ENCODE assay signal across 33 mouse cellular contexts in the genomic region with DNA sequence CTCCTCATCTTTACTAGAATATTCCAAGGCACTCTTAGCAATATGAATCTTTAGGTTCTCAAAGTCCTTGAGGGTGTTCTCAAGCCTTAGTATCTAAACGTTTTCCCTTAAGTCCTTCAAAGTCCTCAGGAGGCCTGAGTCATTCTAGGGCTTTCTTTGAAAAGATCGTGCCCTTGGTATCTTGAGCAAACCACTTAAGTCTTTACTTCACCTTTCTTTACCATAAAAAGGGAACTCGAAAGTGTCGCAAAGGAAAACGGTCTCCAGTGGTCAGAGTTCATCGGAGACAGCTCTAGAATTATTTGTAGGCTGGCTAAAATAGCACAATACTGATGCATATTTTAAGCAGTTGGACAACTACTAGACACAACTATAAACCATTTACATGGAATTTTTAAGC. TPM values are rescaled to one million over a fixed set of nuclear protein-coding genes. Genes with fewer than 3 reads are reported as not detected.
DNase-seq lines count a peak whose midpoint lies in the region; ATAC-seq and TF ChIP-seq lines count a peak whose summit lies in the region.
"Had no signal": no experiment of that assay in that cellular context is flagged by ENCODE, and none has a peak within 500 bp of the region (broad histone marks: within the 10 kb centered on the region; RNA-seq: fewer than 3 reads in every experiment).

No protein-coding gene starts in this region.

- ATAC-seq in lung, embryonic 16.5 days (ENCODE audit: low read depth) = peak; percentile 78
- peak; percentile 58 to 77 for ATAC-seq in hematopoietic stem cell, adult 5-6 weeks (replicated peaks in 1 of 2; ENCODE audit: insufficient read depth in 1 of 2, low FRiP score in 2 of 2, low TSS enrichment in 1 of 2, low read depth in 1 of 2, poor library complexity in 2 of 2, severe bottlenecking in 2 of 2)
- peak; percentile 63 for ATAC-seq in neutrophil, adult 5-6 weeks (ENCODE audit: extremely low read depth, insufficient number of reproducible peaks, low FRiP score, poor library complexity, severe bottlenecking)
- ATAC-seq: activated CD4-positive, CD25-positive, alpha-beta regulatory T cell, adult 4 months; hindbrain, embryonic 16.5 days; intestine, embryonic 15.5 days had no signal

- no peaks in the 10 kb centered on the region for H3K36me3 ChIP-seq in lung, embryonic 16.5 days (ENCODE audit: control insufficient read depth, insufficient read depth, low read length)
- H3K36me3 ChIP-seq in CH12.LX (replicated peaks in 1 of 2; ENCODE audit: control insufficient read depth in 1 of 2, insufficient read depth in 1 of 2, low read length in 1 of 2) = no peaks in the 10 kb centered on the region
- H3K36me3 ChIP-seq: embryonic facial prominence, embryonic 10.5 days; embryonic facial prominence, embryonic 15.5 days; forebrain, embryonic 12.5 days; heart, embryonic 12.5 days; hindbrain, embryonic 10.5 days; intestine, embryonic 15.5 days; liver, embryonic 13.5 days; lung, embryonic 15.5 days had no signal

- 59% methylated on average over 6 of the region's 6 CpGs for WGBS in lung, embryonic 16.5 days
- WGBS in lung, adult 2 months = 56% methylated on average over 6 of the region's 6 CpGs

- dilution Hi-C loops in CH12.LX (cut with MboI; ENCODE audit: extremely low pct_ligation_motif_present, extremely low pct_unique_long_range_greater_than_20kb, low sequenced_read_pairs) = no loop called here

- DNase-seq in lung, adult 2 months = no peak
- DNase-seq in CH12.LX (ENCODE audit: extremely low read depth) = peak; percentile 43
- no peak for DNase-seq in left cerebral cortex, adult 18-20 months (ENCODE audit: low spot score in 2 of 2)
- no peak for DNase-seq in kidney, postnatal 10 days
- DNase-seq: adrenal gland, adult 2 months; adrenal gland, postnatal 36 days; cerebellum, adult 18-20 months; cerebellum, postnatal 14 days; gastrocnemius, postnatal 25 days; heart, adult 2 months; kidney, adult 2 months; kidney, postnatal 4 days; left cerebral cortex, postnatal 4 days; liver, embryonic 13.5 days; midbrain, embryonic 14.5 days; right cerebral cortex, adult 18-20 months; spleen, adult 18-20 months had no signal

- no peaks in the 10 kb centered on the region; the same call in none of the 2 replicates for H3K4me1 ChIP-seq in lung, embryonic 16.5 days (replicated peaks; ENCODE audit: control insufficient read depth, insufficient read depth, low read length)
- no peaks in the 10 kb centered on the region; the same call in 1 of the 2 replicates for H3K4me1 ChIP-seq in lung, adult 2 months (ENCODE audit: control insufficient read depth, insufficient read depth, low read length)
- H3K4me1 ChIP-seq in CH12.LX (ENCODE audit: control insufficient read depth in 1 of 2, insufficient read depth in 2 of 2) = peaks cover 0 to 16% of the 10 kb centered on the region in 2 experiments; a peak in 1 of 4 replicates
- H3K4me1 ChIP-seq: embryonic facial prominence, embryonic 10.5 days; embryonic facial prominence, embryonic 15.5 days; forebrain, embryonic 12.5 days; heart, embryonic 12.5 days; hindbrain, embryonic 10.5 days; intestine, embryonic 15.5 days; lung, embryonic 15.5 days had no signal

- TF ChIP-seq EP300 in CH12.LX (IDR thresholded peaks at IDR 0.05; ENCODE audit: low read length) = no peak

- no peaks in the 10 kb centered on the region for H3K9me3 ChIP-seq in lung, embryonic 16.5 days (ENCODE audit: control insufficient read depth, low read length)
- H3K9me3 ChIP-seq in CH12.LX (replicated peaks; ENCODE audit: low read length) = no peaks in the 10 kb centered on the region
- H3K9me3 ChIP-seq: embryonic facial prominence, embryonic 10.5 days; embryonic facial prominence, embryonic 15.5 days; forebrain, embryonic 12.5 days; heart, embryonic 12.5 days; hindbrain, embryonic 10.5 days; intestine, embryonic 15.5 days; liver, embryonic 13.5 days; lung, embryonic 15.5 days had no signal

- no peak for TF ChIP-seq RAD21 in CH12.LX (IDR thresholded peaks at IDR 0.05; ENCODE audit: low read depth, low read length)

- H3K9ac ChIP-seq in lung, embryonic 16.5 days (ENCODE audit: low read length) = no peak overlapping the region
- no peak overlapping the region for H3K9ac ChIP-seq in CH12.LX (ENCODE audit: insufficient read depth, low read depth)
- H3K9ac ChIP-seq: embryonic facial prominence, embryonic 15.5 days; forebrain, embryonic 12.5 days; heart, embryonic 12.5 days; intestine, embryonic 15.5 days; liver, embryonic 13.5 days; lung, embryonic 15.5 days had no signal

- in situ Hi-C loops in CH12.LX (cut with MboI; ENCODE audit: low pct_ligation_motif_present, low pct_unique_long_range_greater_than_20kb, low sequenced_read_pairs) = loop anchor here (10.0 kb wide), 2 partner anchors 309 to 1129 kb away; no protein-coding TSS in a partner anchor

- no peak overlapping the region for H3K4me2 ChIP-seq in lung, embryonic 16.5 days (ENCODE audit: low read depth, low read length)
- peak overlapping the region; percentile 21; the same call in 1 of the 2 replicates for H3K4me2 ChIP-seq in CH12.LX (ENCODE audit: insufficient read depth, low read depth, poor library complexity, severe bottlenecking)
- H3K4me2 ChIP-seq: embryonic facial prominence, embryonic 15.5 days; forebrain, embryonic 12.5 days; heart, embryonic 12.5 days; intestine, embryonic 15.5 days; liver, embryonic 13.5 days; lung, embryonic 15.5 days had no signal

- H3K79me2 ChIP-seq in CH12.LX (replicated peaks; ENCODE audit: control insufficient read depth, extremely low read depth, insufficient read depth, poor library complexity, severe bottlenecking) = no peaks in the 10 kb centered on the region

- TF ChIP-seq CTCF in lung, adult 2 months (IDR thresholded peaks at IDR 0.05; ENCODE audit: insufficient read depth, low read length) = no peak
- TF ChIP-seq CTCF in CH12.LX (conservative IDR thresholded peaks at IDR 0.05 in 1 of 2, IDR thresholded peaks at IDR 0.05 in 1 of 2; ENCODE audit: low read depth in 2 of 2, low read length in 2 of 2) = no peak

- H3K27ac ChIP-seq in lung, embryonic 16.5 days (ENCODE audit: low read length) = no peak overlapping the region
- no peak overlapping the region for H3K27ac ChIP-seq in CH12.LX (ENCODE audit: insufficient read depth, low read depth)
- H3K27ac ChIP-seq: embryonic facial prominence, embryonic 10.5 days; embryonic facial prominence, embryonic 15.5 days; forebrain, embryonic 12.5 days; heart, adult 2 months; hindbrain, embryonic 10.5 days; intestine, embryonic 15.5 days; liver, embryonic 13.5 days; lung, embryonic 15.5 days had no signal

- TF ChIP-seq POLR2A in lung, adult 2 months (IDR thresholded peaks at IDR 0.05; ENCODE audit: borderline replicate concordance, extremely low read depth, low read depth, low read length) = no peak
- TF ChIP-seq POLR2A in CH12.LX (IDR thresholded peaks at IDR 0.05; ENCODE audit: low read depth, low read length) = no peak

- H3K27me3 ChIP-seq in lung, embryonic 16.5 days (ENCODE audit: control insufficient read depth, insufficient read depth, low read depth, low read length) = no peaks in the 10 kb centered on the region
- no peaks in the 10 kb centered on the region for H3K27me3 ChIP-seq in CH12.LX (replicated peaks)
- H3K27me3 ChIP-seq: embryonic facial prominence, embryonic 15.5 days; forebrain, embryonic 12.5 days; heart, embryonic 12.5 days; intestine, embryonic 15.5 days; liver, embryonic 13.5 days; lung, embryonic 15.5 days had no signal

- no peak overlapping the region for H3K4me3 ChIP-seq in lung, embryonic 16.5 days (ENCODE audit: low read length)
- no peak overlapping the region for H3K4me3 ChIP-seq in lung, adult 2 months (replicated peaks; ENCODE audit: extremely low read depth, low read depth, low read length)
- no peak overlapping the region for H3K4me3 ChIP-seq in CH12.LX (replicated peaks in 1 of 3; ENCODE audit: low read depth in 2 of 3, low read length in 2 of 3, poor library complexity in 1 of 3)
- H3K4me3 ChIP-seq: embryonic facial prominence, embryonic 10.5 days; embryonic facial prominence, embryonic 15.5 days; forebrain, embryonic 12.5 days; heart, adult 2 months; heart, embryonic 12.5 days; hindbrain, embryonic 10.5 days; intestine, embryonic 15.5 days; liver, embryonic 13.5 days; lung, embryonic 15.5 days had no signal

TF ChIP-seq in CH12.LX, 34 proteins besides CTCF, POLR2A, EP300 and RAD21:
- TF ChIP-seq IRF4 (IDR thresholded peaks at IDR 0.05; ENCODE audit: low read depth, low read length) (no peak), SMC3 (IDR thresholded peaks at IDR 0.05; ENCODE audit: low read depth, low read length) (no peak), USF2 (conservative IDR thresholded peaks at IDR 0.05; ENCODE audit: low read depth, low read length) (no peak), ETS1 (conservative IDR thresholded peaks at IDR 0.05; ENCODE audit: low read depth, low read length) (no peak), MEF2A (IDR thresholded peaks at IDR 0.05; ENCODE audit: borderline replicate concordance, low read depth, low read length) (no peak), ELF1 (IDR thresholded peaks at IDR 0.05; ENCODE audit: low read depth, low read length) (no peak), CHD2 (IDR thresholded peaks at IDR 0.05; ENCODE audit: low read length) (no peak), ZC3H11A (IDR thresholded peaks at IDR 0.05; ENCODE audit: low read depth, low read length) (no peak), MYC (IDR thresholded peaks at IDR 0.05; ENCODE audit: low read depth, low read length) (no peak), UBTF (IDR thresholded peaks at IDR 0.05; ENCODE audit: low read depth, low read length) (no peak), BHLHE40 (IDR thresholded peaks at IDR 0.05; ENCODE audit: low read depth, low read length) (no peak), TBP (conservative IDR thresholded peaks at IDR 0.05; ENCODE audit: low read depth, low read length) (no peak)

RNA-seq across cellular contexts. Expression of gene Gapt, which starts 6.7 kb away (rescaled TPM):
- 0.69 and 0.79 TPM in 2 replicates for polyA plus RNA-seq in lung, embryonic 16.5 days (2015; fragmentation: Nextera tagmentation; extraction: Ambion mirVana)
- 0.59 and 1.5 TPM in 2 replicates for polyA plus RNA-seq in lung, adult 2 months (2012; rRNA removed)
- total RNA-seq in CH12.LX (2012; rRNA removed) (1.9 and 2.0 TPM in 2 replicates), CH12.LX (2014; rRNA removed) (4.1 TPM in 2 replicates)
- 11.7 and 16.0 TPM in 2 replicates for polyA plus RNA-seq in CH12.LX (2012; ENCODE audit: insufficient read length, low read depth)
- total RNA-seq in hematopoietic stem cell, adult 5-6 weeks (2017) = 3.2 and 4.8 TPM in 2 replicates
- total RNA-seq in neutrophil, adult 5-6 weeks (2017) = 14.0 and 14.1 TPM in 2 replicates
- not detected for total RNA-seq in left cerebral cortex, adult 18-20 months (2021)
- total RNA-seq: ES-E14; gastrocnemius, postnatal 25 days; layer of hippocampus, adult 8-10 months; layer of hippocampus, postnatal 25 days; left cerebral cortex, postnatal 4 days had no signal
- polyA plus RNA-seq: adrenal gland, adult 2 months; stomach, embryonic 14.5 days had no signal

RNA-seq across cellular contexts. Expression of gene Plk2, which starts 31.1 kb away (rescaled TPM):
- polyA plus RNA-seq in lung, embryonic 16.5 days (2015; fragmentation: Nextera tagmentation; extraction: Ambion mirVana) = 257 and 267 TPM in 2 replicates
- 24.5 and 27.1 TPM in 2 replicates for polyA plus RNA-seq in lung, adult 2 months (2012; rRNA removed)
- total RNA-seq in CH12.LX (2012; rRNA removed) (6.0 and 7.4 TPM in 2 replicates), CH12.LX (2014; rRNA removed) (8.9 and 9.2 TPM in 2 replicates)
- 5.1 and 6.4 TPM in 2 replicates for polyA plus RNA-seq in CH12.LX (2012; ENCODE audit: insufficient read length, low read depth)
- 60.7 and 68.9 TPM in 2 replicates for total RNA-seq in hematopoietic stem cell, adult 5-6 weeks (2017)
- total RNA-seq in neutrophil, adult 5-6 weeks (2017) = 93.8 and 111 TPM in 2 replicates
- 100 to 1,000 TPM; 272 to 280 TPM for total RNA-seq in left cerebral cortex, adult 18-20 months (2021)
